Mouse (Mus musculus) hindbrain, embryonic 14.5 days (tissue): ENCODE measurements around the gene Secisbp2. TPM values are rescaled to one million over a fixed set of nuclear protein-coding genes. Genes with fewer than 3 reads are reported as not detected.
"Not testable (repeated sequence)": the region's sequence is repeated elsewhere in the genome, so short reads cannot be mapped to it uniquely, and the experiment has no call there.

ENCODE experiments used
- ATAC-seq: fragments of 200-750 bp; cut with Nextera tagmentation; 2 replicates; pipeline ENCODE4 v1.8.0; 2017; ENCODE audit warnings: moderate number of reproducible peaks, mild to moderate bottlenecking, moderate TSS enrichment, moderate library complexity; ENCODE audit not compliant: low FRiP score
- DNase-seq: peaks from one replicate; pipeline ENCODE4 v3.0.0-alpha.2; 2015; ENCODE audit warnings: low spot score
- H3K27ac ChIP-seq: fragments of 300-500 bp; sonication (generic); 2 replicates; pipeline ENCODE4 v1.5.1; 2014; ENCODE audit warnings: mild to moderate bottlenecking, moderate library complexity
- H3K27me3 ChIP-seq: fragments of 300-500 bp; sonication (generic); 2 replicates; pipeline ENCODE4 v1.6.1; 2014; ENCODE audit warnings: mild to moderate bottlenecking, low read length, mixed read lengths; ENCODE audit not compliant: control insufficient read depth, insufficient read depth
- H3K36me3 ChIP-seq: fragments of 300-500 bp; sonication (generic); replicated peaks from 2 replicates; pipeline ENCODE4 v1.6.1; 2014; ENCODE audit not compliant: control insufficient read depth, insufficient read depth
- H3K4me1 ChIP-seq: fragments of 300-500 bp; sonication (generic); replicated peaks from 2 replicates; pipeline ENCODE4 v1.6.1; 2014; ENCODE audit warnings: antibody characterized with exemption, low read length, mixed read lengths; ENCODE audit not compliant: control insufficient read depth, insufficient read depth
- H3K4me2 ChIP-seq: fragments of 300-500 bp; sonication (generic); replicated peaks from 2 replicates; pipeline ENCODE4 v1.6.1; 2014; ENCODE audit warnings: mild to moderate bottlenecking, moderate library complexity
- H3K4me3 ChIP-seq: fragments of 300-500 bp; sonication (generic); replicated peaks from 2 replicates; pipeline ENCODE4 v1.5.1; 2014; ENCODE audit warnings: mild to moderate bottlenecking, low read length
- H3K9ac ChIP-seq: fragments of 300-500 bp; sonication (generic); 2 replicates; pipeline ENCODE4 v1.6.1; 2014
- H3K9me3 ChIP-seq: fragments of 300-500 bp; sonication (generic); 2 replicates; pipeline ENCODE4 v1.6.1; 2016; ENCODE audit warnings: low read length; ENCODE audit not compliant: control insufficient read depth
- WGBS: fragments of 180-500 bp; shearing (Covaris S2); extraction: QIAGEN DNeasy Blood & Tissue Kit; methylation state at CpG from one replicate; pipeline ENCODE4 v1.1.7; 2014; 5-methylcytosine and 5-hydroxymethylcytosine counted together
- polyA plus RNA-seq: library from polyadenylated mRNA; unstranded; fragments of >200 nt; fragmentation: Nextera tagmentation; extraction: Ambion mirVana; gene quantifications from 2 replicates; pipeline ENCODE4 v1.2.1, GENCODE M21; 2014

Secisbp2 gene
- polyA plus RNA-seq, 1 experiment from 2014 or later = 27.2 TPM

DNA sequence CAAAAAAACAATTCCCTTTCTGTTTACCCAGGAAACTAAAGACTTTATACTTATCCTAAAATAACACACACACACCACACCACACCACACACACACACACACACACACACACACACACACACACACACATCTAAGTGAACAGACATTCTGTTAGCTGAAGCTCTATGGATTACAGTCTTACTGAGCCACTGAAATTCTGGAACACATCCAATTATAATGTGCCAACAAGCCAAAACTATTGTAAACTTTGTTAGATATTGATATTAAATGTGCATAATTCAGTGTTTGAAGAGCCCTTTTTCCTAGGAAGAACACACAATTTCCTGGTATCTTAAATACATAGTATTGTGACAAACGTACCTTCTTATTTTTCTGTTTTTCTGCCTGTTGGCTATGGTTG lies 34.2 kb upstream of the Secisbp2 start:
- ATAC-seq = no peak
- no peak for DNase-seq
- Histone ChIP-seq H3K27ac (no peak overlapping the region), H3K9me3 (no peaks in the 10 kb centered on the region), H3K27me3 (no peaks in the 10 kb centered on the region), H3K4me1 (0 out of 2 replicates have a peak, but pooled peaks cover 8% of the 10 kb centered on the region), H3K4me2 (no peak overlapping the region), H3K36me3 (no peaks in the 10 kb centered on the region), H3K9ac (no peak overlapping the region), H3K4me3 (no peak overlapping the region)
- 69% methylated on average over 1 of the region's 1 CpGs for WGBS

DNA sequence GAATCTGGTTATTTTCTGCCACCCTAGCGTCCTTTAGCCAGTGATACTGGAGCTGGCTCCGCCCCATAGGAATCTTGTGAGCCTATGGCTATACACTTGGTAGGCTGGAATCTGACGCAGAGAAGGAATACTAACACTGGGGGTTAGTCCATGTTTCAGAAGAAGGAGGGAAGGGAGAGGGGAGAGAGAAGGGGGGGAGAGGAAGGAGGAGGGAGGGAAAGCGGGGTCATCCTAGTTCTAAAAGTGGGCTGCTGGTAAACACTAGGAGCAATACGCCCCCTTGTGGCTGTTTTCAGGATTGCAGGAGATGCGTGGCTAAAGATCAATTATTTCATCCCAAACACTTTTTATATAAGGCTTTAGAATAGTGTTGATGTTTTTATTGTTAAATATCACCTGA lies 33.6 kb upstream of the Secisbp2 start:
- Histone ChIP-seq H3K4me3 (no peak overlapping the region), H3K4me1 (0 out of 2 replicates have a peak, but pooled peaks cover 8% of the 10 kb centered on the region), H3K9me3 (no peaks in the 10 kb centered on the region), H3K36me3 (no peaks in the 10 kb centered on the region), H3K9ac (no peak overlapping the region), H3K27me3 (no peaks in the 10 kb centered on the region), H3K27ac (no peak overlapping the region; the same call in 1 of the 2 replicates), H3K4me2 (no peak overlapping the region)
- ATAC-seq (no peak), DNase-seq (peak; percentile 90)
- 19% methylated on average over 6 of the region's 6 CpGs for WGBS

DNA sequence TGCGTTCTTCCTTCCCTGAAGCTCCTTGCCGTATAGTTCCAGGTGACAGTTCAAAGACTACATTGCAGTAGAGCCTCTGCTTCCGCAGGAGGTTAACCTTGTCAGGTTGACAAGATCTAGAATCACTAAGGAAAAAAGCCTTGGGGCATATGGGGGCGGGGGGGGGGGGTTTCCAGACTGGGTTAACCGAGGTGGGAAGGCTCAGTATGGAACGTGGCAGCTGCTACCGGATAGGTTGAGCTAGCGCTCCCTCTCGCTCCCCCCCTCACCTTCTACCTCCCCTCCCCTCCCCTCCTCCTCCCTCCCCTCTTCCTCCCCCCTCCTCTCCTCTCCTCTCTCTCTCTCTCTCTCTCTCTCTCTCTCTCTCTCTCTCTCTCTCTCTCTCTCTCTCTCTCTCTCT lies 32.9 kb upstream of the Secisbp2 start:
- 0 out of 2 replicates have a peak overlapping the region, but pooled peaks have one; percentile 4 for H3K4me2 ChIP-seq

DNA sequence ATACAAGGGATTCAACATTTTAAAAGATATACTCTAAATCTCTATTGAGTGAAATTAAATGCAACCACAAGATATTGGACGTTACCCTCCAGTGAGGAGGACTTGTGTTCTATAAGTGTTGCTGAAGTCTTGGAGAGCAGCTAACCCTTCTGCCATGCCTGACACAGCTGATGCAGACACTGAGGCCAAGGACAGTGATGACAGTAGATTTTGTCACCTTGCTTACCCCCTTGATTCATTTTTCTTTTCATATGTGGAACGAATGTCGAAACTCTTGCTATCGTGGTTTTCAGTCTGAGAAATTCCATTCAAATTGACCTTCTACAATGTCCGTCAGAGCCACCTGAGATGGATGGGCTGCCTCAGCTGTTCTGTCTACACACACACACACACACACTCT lies 28.9 kb upstream of the Secisbp2 start:
- H3K9ac ChIP-seq = no peak overlapping the region
- no peak for DNase-seq
- no peak overlapping the region for H3K4me3 ChIP-seq
- no peaks in the 10 kb centered on the region for H3K4me1 ChIP-seq
- no peak for ATAC-seq
- H3K27me3 ChIP-seq = no peaks in the 10 kb centered on the region
- H3K27ac ChIP-seq = no peak overlapping the region
- H3K36me3 ChIP-seq = no peaks in the 10 kb centered on the region
- 93% methylated on average over 5 of the region's 5 CpGs for WGBS
- H3K9me3 ChIP-seq = no peaks in the 10 kb centered on the region
- H3K4me2 ChIP-seq = no peak overlapping the region

More for the DNA sequence above, 32.9 kb upstream of the Secisbp2 start:
- no peaks in the 10 kb centered on the region for H3K36me3 ChIP-seq
- H3K27ac ChIP-seq = no peak overlapping the region
- no peaks in the 10 kb centered on the region for H3K9me3 ChIP-seq
- ATAC-seq = no peak
- no peak for DNase-seq
- H3K4me1 ChIP-seq = 0 out of 2 replicates have a peak, but pooled peaks cover 8% of the 10 kb centered on the region
- H3K27me3 ChIP-seq = no peaks in the 10 kb centered on the region
- no peak overlapping the region for H3K9ac ChIP-seq
- no peak overlapping the region for H3K4me3 ChIP-seq
- 18% methylated on average over 9 of the region's 9 CpGs for WGBS

DNA sequence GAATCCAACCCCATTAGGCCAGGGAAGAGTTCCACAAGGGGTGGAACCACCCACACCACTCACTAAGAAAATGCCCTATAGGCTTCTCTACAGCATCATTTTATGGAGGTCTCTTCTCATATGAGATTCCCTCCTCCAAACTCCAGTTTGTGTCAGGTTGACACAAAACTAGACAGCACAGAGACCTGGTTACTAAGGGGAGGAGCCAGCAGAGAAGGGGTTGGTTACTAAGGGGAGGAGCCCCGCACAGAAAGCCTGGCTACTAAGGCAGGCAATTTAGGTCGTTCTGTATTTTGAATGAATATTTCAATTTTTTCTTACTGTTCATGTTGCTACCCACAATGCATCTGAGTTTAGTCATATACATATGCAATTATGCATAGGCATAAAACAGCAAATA lies 27.8 kb upstream of the Secisbp2 start:
- no peak overlapping the region for H3K27ac ChIP-seq
- no peak overlapping the region for H3K9ac ChIP-seq
- WGBS = 87% methylated on average over 2 of the region's 2 CpGs
- no peak overlapping the region for H3K4me2 ChIP-seq
- no peaks in the 10 kb centered on the region for H3K36me3 ChIP-seq
- no peaks in the 10 kb centered on the region for H3K4me1 ChIP-seq
- ATAC-seq (no peak), DNase-seq (no peak)
- no peaks in the 10 kb centered on the region for H3K27me3 ChIP-seq
- H3K4me3 ChIP-seq = no peak overlapping the region
- H3K9me3 ChIP-seq = no peaks in the 10 kb centered on the region

DNA sequence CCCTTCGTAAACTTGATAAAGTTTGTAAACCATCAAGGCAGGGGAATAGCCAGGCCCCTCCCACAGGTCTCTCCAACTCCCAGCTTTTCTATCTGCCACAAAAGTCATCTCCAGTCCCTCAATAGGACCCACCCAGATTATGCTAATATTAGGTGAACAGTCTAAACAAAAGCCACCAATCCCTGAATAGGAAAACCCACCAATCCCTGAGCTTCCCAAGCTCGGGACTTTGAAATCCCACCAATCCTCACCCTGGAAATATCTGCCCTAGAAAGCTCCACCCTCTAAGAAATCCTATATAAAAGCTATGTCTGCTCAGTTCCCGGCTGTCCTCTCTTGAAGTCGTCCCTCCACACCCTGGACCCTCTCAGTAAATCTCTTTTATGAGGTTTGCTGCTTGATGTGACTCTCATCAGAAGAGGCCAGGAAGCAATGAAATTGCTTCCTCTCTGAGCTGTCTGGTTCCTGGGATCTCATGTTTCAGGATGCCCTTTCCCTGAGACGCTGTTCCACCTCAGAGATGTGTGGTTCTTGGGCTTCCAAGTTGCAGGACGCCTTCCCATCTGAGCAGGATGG lies 23.1 kb upstream of the Secisbp2 start:
- no peak overlapping the region for H3K4me2 ChIP-seq
- H3K4me3 ChIP-seq = no peak overlapping the region
- H3K4me1 ChIP-seq = no peaks in the 10 kb centered on the region
- ATAC-seq (no peak), DNase-seq (no peak)
- H3K27ac ChIP-seq = no peak overlapping the region
- no peaks in the 10 kb centered on the region for H3K36me3 ChIP-seq
- H3K9me3 ChIP-seq = no peaks in the 10 kb centered on the region
- no peaks in the 10 kb centered on the region for H3K27me3 ChIP-seq
- no peak overlapping the region for H3K9ac ChIP-seq
- WGBS = 90% methylated on average over 6 of the region's 6 CpGs

DNA sequence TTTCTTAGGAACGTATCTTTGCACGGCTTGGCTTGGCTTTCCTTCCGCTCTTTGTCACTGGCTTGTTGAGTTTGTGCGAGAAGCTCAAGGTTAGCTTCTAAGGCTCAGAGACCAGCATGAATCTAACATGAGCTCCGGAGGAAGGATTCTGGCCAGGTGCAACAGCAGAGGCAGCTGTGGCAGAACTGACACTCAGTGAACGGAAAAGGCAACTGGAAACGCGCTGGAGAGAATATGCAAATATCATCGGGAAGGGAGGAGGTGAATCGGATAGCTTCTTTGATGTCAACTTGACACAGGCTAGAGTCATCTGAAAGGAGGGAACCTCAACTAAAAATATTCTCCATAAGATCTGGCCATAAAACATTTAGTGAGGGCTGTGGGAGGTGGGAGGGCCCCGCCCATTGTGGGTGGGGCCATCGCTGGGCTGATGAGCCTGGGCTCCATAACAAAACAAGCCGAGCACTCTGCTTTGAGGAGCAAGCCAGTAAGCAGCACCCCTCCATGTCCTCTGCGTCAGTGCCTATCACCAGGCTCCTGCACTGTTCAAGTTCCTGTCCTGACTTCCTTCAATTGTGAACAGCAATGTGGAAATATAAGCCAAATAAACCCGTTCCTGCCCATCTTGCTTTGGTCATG lies 20.0 kb upstream of the Secisbp2 start:
- no peak for DNase-seq
- 80% methylated on average over 15 of the region's 15 CpGs for WGBS

DNA sequence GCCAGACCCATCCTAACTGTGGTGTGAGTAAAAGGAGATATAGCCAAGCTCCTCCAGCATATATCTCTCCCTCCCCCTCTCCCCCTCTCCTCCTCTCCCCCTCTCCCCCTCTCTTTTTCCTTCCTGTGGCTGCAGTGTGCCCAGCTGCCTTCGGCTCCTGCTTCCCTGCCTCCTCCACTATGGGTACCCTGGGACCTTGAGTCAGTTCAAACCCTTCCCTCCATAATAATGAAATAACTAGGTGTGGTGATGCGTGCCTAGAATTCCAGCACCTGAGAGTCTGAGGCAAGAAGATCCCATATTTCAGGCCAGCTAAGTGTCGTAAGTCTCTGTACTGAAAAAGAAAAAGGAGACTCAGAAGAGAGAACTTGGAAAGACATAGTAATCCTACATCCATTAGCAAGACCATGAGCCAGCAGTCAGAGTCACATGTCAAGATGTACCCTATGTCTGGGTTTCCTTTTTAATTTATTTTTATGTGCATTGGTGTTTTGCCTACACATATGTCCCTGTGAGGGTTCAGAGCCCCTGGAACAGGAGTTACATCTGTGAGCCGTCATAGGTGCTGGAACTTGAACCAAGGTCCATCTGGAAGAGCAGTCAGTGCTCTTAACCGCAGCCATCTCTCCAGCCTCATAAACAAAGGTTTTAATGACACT lies 18.8 kb upstream of the Secisbp2 start:
- 88% methylated on average over 5 of the region's 5 CpGs for WGBS
- Histone ChIP-seq H3K27ac (no peak overlapping the region), H3K36me3 (no peaks in the 10 kb centered on the region), H3K9me3 (no peaks in the 10 kb centered on the region), H3K9ac (no peak overlapping the region), H3K4me3 (no peak overlapping the region), H3K4me2 (no peak overlapping the region), H3K27me3 (no peaks in the 10 kb centered on the region), H3K4me1 (no peaks in the 10 kb centered on the region)
- DNase-seq (no peak), ATAC-seq (no peak)

More for the DNA sequence above, 20.0 kb upstream of the Secisbp2 start:
- Histone ChIP-seq H3K9me3 (no peaks in the 10 kb centered on the region), H3K27me3 (no peaks in the 10 kb centered on the region), H3K4me3 (no peak overlapping the region), H3K36me3 (no peaks in the 10 kb centered on the region), H3K4me1 (no peaks in the 10 kb centered on the region), H3K4me2 (no peak overlapping the region), H3K27ac (no peak overlapping the region), H3K9ac (no peak overlapping the region)
- no peak for ATAC-seq

DNA sequence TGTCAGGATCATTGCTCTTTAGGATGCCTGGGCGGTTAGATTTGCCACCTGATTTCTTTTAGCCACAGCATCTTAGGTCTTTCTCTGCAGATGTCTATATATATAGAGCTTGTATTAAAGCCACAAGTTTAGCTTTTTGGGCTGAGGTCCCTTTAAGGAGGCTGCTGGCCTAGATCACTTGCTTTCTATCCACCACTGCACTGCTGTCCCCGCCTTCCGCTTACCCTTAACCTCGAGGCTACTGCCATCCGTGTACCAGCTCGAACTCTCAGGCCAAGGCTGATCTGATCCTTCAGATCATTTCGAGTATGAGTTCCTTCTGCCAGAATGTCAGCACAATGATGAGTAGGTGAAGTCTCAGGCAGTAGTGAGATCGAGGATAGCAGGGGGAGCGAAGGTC lies 16.1 kb upstream of the Secisbp2 start:
- H3K27ac ChIP-seq, H3K9ac ChIP-seq, H3K9me3 ChIP-seq, DNase-seq, H3K4me3 ChIP-seq, H3K4me2 ChIP-seq, H3K36me3 ChIP-seq, H3K4me1 ChIP-seq, ATAC-seq, H3K27me3 ChIP-seq: not testable (repeated sequence)
- WGBS = 73% methylated on average over 4 of the region's 9 CpGs
